Mouse (Mus musculus) liver, postnatal 0 days (tissue): Measurements from ENCODE around the gene Pbxip1. TPM values are rescaled to one million over a fixed set of nuclear protein-coding genes. Genes with fewer than 3 reads are reported as not detected.

ENCODE experiments used
- ATAC-seq: fragments of 200-750 bp; cut with Nextera tagmentation; 2 replicates; pipeline ENCODE4 v1.8.0; 2017; ENCODE audit warnings: mild to moderate bottlenecking, moderate library complexity
- DNase-seq: peaks from one replicate; pipeline ENCODE4 v3.0.0-alpha.2; 2016
- H3K27ac ChIP-seq: fragments of 300-500 bp; sonication (generic); 2 replicates; pipeline ENCODE4 v1.5.1; 2014; ENCODE audit warnings: antibody characterized with exemption, moderate library complexity, mild to moderate bottlenecking, low read depth
- H3K27me3 ChIP-seq: fragments of 300-500 bp; sonication (generic); 2 replicates; pipeline ENCODE4 v1.6.1; 2014; ENCODE audit warnings: low read length, control low read depth, mixed read lengths; ENCODE audit not compliant: insufficient read depth
- H3K36me3 ChIP-seq: fragments of 300-500 bp; sonication (generic); replicated peaks from 2 replicates; pipeline ENCODE4 v1.6.1; 2014; ENCODE audit warnings: mild to moderate bottlenecking, control low read depth, low read length, moderate library complexity, mixed read lengths; ENCODE audit not compliant: insufficient read depth
- H3K4me1 ChIP-seq: fragments of 300-500 bp; sonication (generic); 2 replicates; pipeline ENCODE4 v1.6.1; 2014; ENCODE audit warnings: antibody characterized with exemption, mild to moderate bottlenecking, control low read depth; ENCODE audit not compliant: insufficient read depth
- H3K4me2 ChIP-seq: fragments of 300-500 bp; sonication (generic); 2 replicates; pipeline ENCODE4 v1.6.1; 2014; ENCODE audit warnings: low read depth, mild to moderate bottlenecking, low read length, moderate library complexity, mixed read lengths
- H3K4me3 ChIP-seq: fragments of 300-500 bp; sonication (generic); 2 replicates; pipeline ENCODE4 v1.5.1; 2014; ENCODE audit warnings: low read depth, low read length
- H3K9ac ChIP-seq: fragments of 300-500 bp; sonication (generic); replicated peaks from 2 replicates; pipeline ENCODE4 v1.6.1; 2014; ENCODE audit warnings: mild to moderate bottlenecking, moderate library complexity
- H3K9me3 ChIP-seq: fragments of 300-500 bp; sonication (generic); 2 replicates; pipeline ENCODE4 v1.6.1; 2016; ENCODE audit warnings: mild to moderate bottlenecking, control low read depth, low read length, mixed read lengths
- CTCF ChIP-seq: sonication (generic); IDR thresholded peaks from 2 replicates; pipeline ENCODE4 v1.5.1; 2016; ENCODE audit warnings: antibody characterized with exemption, low read depth
- EP300 ChIP-seq: IDR thresholded peaks from 2 replicates; pipeline ENCODE4 v1.6.1; 2016; ENCODE audit warnings: antibody characterized with exemption, low read depth, mild to moderate bottlenecking
- WGBS: fragments of 180-500 bp; shearing (Covaris S2); extraction: QIAGEN DNeasy Blood & Tissue Kit; methylation state at CpG from one replicate; pipeline ENCODE4 v1.1.7; 2014; ENCODE audit not compliant: insufficient replicate concordance; 5-methylcytosine and 5-hydroxymethylcytosine counted together
- polyA plus RNA-seq: library from polyadenylated mRNA; unstranded; fragments of >200 nt; fragmentation: Nextera tagmentation; extraction: Ambion mirVana; gene quantifications from 2 replicates; pipeline ENCODE4 v1.2.1, GENCODE M21; 2015

Gene Pbxip1
- polyA plus RNA-seq, 1 experiment from 2014 or later: 9.4 TPM

DNA sequence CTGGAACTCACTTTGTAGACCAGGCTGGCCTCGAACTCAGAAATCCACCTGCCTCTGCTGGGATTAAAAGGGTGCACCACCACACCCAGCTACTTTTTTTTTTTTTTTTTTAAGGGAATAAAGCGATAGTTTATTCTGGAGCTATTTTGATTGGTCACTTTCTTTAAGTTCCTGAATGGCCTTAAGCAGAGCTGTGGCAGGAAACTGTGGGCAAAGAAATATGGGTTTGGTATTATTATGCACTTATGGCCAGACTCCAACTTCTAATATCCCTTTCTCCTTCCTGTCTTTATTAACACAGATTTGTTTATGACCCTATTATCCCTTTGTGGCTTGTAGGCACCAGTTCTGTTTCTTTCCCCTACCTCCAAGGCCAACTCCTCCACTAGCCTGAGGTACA, 16.1 kb upstream of the Pbxip1 start:
- 40% methylated on average over 2 of the region's 2 CpGs for WGBS
- peak overlapping the region; percentile 75 for H3K27ac ChIP-seq
- peak overlapping the region; percentile 67 for H3K4me3 ChIP-seq
- peak overlapping the region; percentile 46 for H3K9ac ChIP-seq
- peaks cover 31% of the 10 kb centered on the region for H3K36me3 ChIP-seq
- H3K4me2 ChIP-seq: peak overlapping the region; percentile 96
- H3K9me3 ChIP-seq: no peaks in the 10 kb centered on the region
- ATAC-seq (no peak), DNase-seq (no peak)
- H3K27me3 ChIP-seq: no peaks in the 10 kb centered on the region
- no peak for TF ChIP-seq CTCF
- no peak for TF ChIP-seq EP300
- peaks cover 61% of the 10 kb centered on the region for H3K4me1 ChIP-seq

DNA sequence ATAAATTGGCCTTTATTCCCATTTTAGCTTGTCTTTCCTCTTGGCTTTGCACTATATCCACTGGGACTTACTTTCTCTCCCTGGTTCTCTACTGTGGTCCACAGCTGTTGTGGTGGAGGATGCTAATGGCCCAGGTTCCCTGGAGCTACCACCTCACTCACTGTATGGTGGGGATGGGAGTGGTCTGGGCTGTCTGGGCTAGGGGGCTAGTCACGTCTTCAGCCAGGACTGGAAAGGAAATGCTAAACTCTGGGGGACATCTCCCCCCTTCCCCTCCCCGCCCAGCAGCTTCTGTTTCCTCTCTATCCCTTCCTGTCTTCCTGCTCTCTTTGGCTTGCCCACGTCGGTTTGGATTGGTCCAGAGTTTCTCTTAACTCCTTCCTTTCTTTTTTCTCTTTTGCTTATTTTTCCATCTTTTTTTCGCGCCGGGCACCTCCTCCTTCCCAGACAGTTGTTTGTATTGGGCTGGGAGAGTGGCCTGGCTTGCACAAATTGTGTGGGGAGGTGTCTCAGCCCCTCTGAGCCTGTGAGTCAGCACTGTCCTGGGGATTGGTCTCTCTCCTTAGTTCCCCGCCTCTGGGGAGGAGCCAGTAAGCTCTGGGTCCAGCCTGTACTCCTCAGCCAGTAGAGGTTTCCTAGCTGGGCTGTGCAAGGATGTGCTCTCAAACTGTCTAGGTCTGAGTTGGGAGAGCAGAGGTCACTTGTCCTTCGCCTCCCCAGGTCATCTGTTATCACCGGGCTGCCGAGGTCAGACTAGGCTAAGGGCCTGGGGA, 15.3 kb upstream of the Pbxip1 start:
- H3K4me2 ChIP-seq: peak overlapping the region; percentile 96
- H3K36me3 ChIP-seq: peaks cover 29% of the 10 kb centered on the region
- ATAC-seq (peak; percentile 54), DNase-seq (peak; percentile 84)
- H3K9ac ChIP-seq: peak overlapping the region; percentile 46
- WGBS: 11% methylated on average over 11 of the region's 11 CpGs
- peaks cover 61% of the 10 kb centered on the region for H3K4me1 ChIP-seq
- H3K9me3 ChIP-seq: no peaks in the 10 kb centered on the region
- TF ChIP-seq CTCF (no peak), EP300 (no peak)
- peak overlapping the region; percentile 75 for H3K27ac ChIP-seq
- H3K4me3 ChIP-seq: peak overlapping the region; percentile 67
- no peaks in the 10 kb centered on the region for H3K27me3 ChIP-seq

DNA sequence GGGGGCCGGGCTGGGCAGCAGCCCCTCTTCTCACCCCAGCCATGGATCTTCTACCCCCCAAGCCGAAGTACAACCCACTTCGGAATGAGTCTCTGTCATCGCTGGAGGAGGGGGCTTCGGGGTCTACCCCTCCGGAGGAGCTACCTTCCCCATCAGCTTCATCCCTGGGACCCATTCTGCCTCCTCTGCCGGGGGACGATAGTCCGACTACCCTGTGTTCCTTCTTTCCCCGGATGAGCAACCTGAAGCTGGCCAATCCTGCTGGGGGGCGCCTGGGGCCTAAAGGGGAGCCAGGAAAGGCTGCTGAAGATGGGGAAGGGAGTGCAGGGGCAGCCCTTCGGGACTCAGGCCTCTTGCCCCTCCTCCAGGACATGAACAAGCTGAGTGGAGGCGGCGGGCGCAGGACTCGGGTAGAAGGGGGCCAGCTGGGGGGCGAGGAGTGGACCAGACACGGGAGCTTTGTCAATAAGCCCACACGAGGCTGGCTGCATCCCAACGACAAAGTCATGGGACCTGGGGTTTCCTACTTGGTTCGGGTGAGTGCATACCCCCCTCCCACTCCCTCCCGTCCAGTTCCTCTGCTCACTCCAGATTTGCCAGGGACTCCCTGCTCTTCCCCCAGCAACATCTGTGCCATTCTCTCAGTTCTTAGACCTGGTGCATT, 14.6 kb upstream of the Pbxip1 start:
- peak overlapping the region; percentile 46 for H3K9ac ChIP-seq
- TF ChIP-seq EP300 (no peak), CTCF (no peak)
- peaks cover 31% of the 10 kb centered on the region for H3K36me3 ChIP-seq
- H3K9me3 ChIP-seq: no peaks in the 10 kb centered on the region
- peaks cover 57% of the 10 kb centered on the region for H3K4me1 ChIP-seq
- H3K4me2 ChIP-seq: peak overlapping the region; percentile 96
- peak overlapping the region; percentile 75 for H3K27ac ChIP-seq
- no peak for ATAC-seq
- DNase-seq: peak; percentile 24
- no peaks in the 10 kb centered on the region for H3K27me3 ChIP-seq
- 31% methylated on average over 22 of the region's 22 CpGs for WGBS
- H3K4me3 ChIP-seq: peak overlapping the region; percentile 67

DNA sequence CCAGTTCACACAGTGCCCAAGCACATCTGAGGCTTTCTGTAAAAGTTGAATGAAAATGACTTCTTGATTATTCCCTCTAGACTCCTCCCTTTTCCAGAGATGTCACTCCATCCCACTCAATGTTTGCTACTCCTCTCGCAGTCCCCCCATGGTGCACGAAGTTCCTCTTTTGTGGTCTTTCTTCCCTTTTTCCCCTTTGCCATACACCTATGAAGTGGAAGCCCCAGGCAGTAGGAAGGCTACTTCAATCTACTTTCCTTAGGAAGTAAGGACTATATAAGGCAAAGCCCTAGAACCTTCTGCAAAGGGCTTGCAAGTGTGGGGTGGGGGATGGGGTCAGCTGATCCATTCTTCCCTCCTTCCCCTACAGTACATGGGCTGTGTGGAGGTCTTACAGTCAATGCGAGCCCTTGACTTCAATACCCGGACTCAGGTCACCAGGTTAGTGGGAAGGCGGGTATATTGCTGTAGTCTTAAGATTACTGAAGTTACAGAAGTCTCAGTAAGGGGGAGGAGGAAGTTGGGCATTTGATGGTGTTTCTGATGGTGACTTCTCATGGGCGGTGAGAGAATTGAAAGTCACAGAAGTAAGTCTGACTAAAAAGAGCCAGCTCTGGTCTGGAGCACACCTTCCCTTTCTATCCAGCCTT, 13.8 kb upstream of the Pbxip1 start:
- Histone ChIP-seq H3K27ac (peak overlapping the region; percentile 11; the same call in 1 of the 2 replicates), H3K4me1 (peaks cover 50% of the 10 kb centered on the region), H3K4me3 (no peak overlapping the region), H3K36me3 (peaks cover 37% of the 10 kb centered on the region), H3K9ac (peak overlapping the region; percentile 9; the same call in 1 of the 2 replicates), H3K9me3 (no peaks in the 10 kb centered on the region), H3K27me3 (no peaks in the 10 kb centered on the region), H3K4me2 (peak overlapping the region; percentile 96)
- no peak for ATAC-seq
- no peak for DNase-seq
- 48% methylated on average over 6 of the region's 6 CpGs for WGBS
- TF ChIP-seq CTCF (no peak), EP300 (no peak)

DNA sequence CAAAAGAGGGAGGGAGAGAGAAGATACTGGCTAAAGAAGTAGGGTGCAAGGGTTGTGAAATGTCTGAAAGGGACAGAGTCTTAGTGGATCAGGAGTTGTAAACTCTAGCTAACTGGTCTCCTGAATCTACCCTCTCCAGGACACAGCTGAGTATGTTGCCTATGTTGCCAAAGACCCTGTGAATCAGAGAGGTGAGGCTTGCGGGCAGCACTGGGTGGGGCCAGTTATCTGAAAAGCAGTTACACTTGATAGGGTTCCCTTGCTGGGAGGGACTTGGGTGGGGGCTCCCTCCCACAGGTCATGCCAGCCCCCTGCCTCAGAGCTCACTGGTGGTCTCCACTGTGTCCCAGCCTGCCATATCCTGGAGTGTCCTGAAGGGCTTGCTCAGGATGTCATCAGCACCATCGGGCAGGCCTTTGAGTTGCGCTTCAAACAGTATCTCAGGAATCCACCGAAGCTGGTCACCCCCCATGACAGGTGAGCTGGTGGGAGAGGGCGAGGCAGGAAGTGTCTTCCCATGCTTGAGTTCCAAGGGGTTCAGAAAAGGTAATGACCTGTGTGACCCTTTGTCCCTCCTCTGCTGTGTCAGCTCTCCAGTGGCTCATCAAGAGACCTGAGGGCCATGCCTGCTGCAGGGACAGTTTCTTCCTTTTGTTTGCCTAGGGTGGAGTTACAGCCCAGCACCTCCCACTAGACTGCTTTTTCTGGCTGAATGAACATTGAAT, 11.9 kb upstream of the Pbxip1 start:
- Histone ChIP-seq H3K4me2 (peak overlapping the region; percentile 13; the same call in 1 of the 2 replicates), H3K4me1 (peaks cover 49% of the 10 kb centered on the region)

DNA sequence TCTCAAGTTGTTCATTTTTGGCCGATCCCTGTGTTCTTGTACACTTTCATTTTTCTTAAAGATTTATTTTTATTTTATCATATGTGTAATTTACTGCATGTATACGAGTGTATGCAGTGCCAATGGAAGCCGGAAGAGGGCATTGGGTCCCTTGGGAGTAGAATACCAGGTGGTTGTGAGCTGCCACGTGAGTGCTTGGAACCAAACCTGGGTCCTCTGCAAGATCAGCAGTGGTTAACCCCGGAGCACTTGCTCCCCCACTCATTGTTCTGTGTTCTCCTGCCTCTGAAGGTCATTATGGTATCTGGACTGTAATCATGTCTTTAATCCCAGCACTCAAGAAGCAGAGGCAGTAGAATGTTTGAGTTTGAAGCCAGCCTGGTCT, 11.4 kb upstream of the Pbxip1 start:
- H3K36me3 ChIP-seq: peaks cover 37% of the 10 kb centered on the region
- WGBS: 72% methylated on average over 5 of the region's 5 CpGs
- no peak for DNase-seq
- no peak overlapping the region for H3K9ac ChIP-seq
- TF ChIP-seq CTCF: no peak
- TF ChIP-seq EP300: no peak
- H3K27me3 ChIP-seq: no peaks in the 10 kb centered on the region
- H3K27ac ChIP-seq: no peak overlapping the region
- no peak overlapping the region for H3K4me2 ChIP-seq
- ATAC-seq: no peak
- H3K4me3 ChIP-seq: no peak overlapping the region
- peaks cover 48% of the 10 kb centered on the region for H3K4me1 ChIP-seq
- no peaks in the 10 kb centered on the region for H3K9me3 ChIP-seq

More for the DNA sequence above, 11.9 kb upstream of the Pbxip1 start:
- no peak for TF ChIP-seq CTCF
- TF ChIP-seq EP300: no peak
- H3K27me3 ChIP-seq: no peaks in the 10 kb centered on the region
- WGBS: 80% methylated on average over 5 of the region's 5 CpGs
- H3K27ac ChIP-seq: no peak overlapping the region; the same call in 1 of the 2 replicates
- ATAC-seq (no peak), DNase-seq (no peak)
- no peak overlapping the region for H3K9ac ChIP-seq
- H3K4me3 ChIP-seq: no peak overlapping the region
- H3K9me3 ChIP-seq: no peaks in the 10 kb centered on the region
- H3K36me3 ChIP-seq: peaks cover 37% of the 10 kb centered on the region
